Mouse (Mus musculus) forebrain, embryonic 16.5 days (tissue): ENCODE results near the gene Rps27l. TPM values are rescaled to one million over a fixed set of nuclear protein-coding genes. Genes with fewer than 3 reads are reported as not detected.
A peak's percentile ranks its signal among the peaks of the same experiment; 100 is the strongest.

Source experiments
- ATAC-seq: fragments of 200-750 bp; cut with Nextera tagmentation; 2 replicates; pipeline ENCODE4 v1.8.0; 2017; ENCODE audit warnings: mild to moderate bottlenecking, moderate library complexity
- H3K27ac ChIP-seq: fragments of 300-500 bp; sonication (generic); 2 replicates; pipeline ENCODE4 v1.5.1; 2014; ENCODE audit warnings: low read length, control low read depth
- H3K27me3 ChIP-seq: fragments of 300-500 bp; sonication (generic); replicated peaks from 2 replicates; pipeline ENCODE4 v1.6.1; 2014; ENCODE audit warnings: low read length; ENCODE audit not compliant: control insufficient read depth, insufficient read depth
- H3K36me3 ChIP-seq: fragments of 300-500 bp; sonication (generic); 2 replicates; pipeline ENCODE4 v1.6.1; 2014; ENCODE audit not compliant: control insufficient read depth, insufficient read depth
- H3K4me1 ChIP-seq: fragments of 300-500 bp; sonication (generic); replicated peaks from 2 replicates; pipeline ENCODE4 v1.6.1; 2014; ENCODE audit warnings: low read length; ENCODE audit not compliant: control insufficient read depth, insufficient read depth
- H3K4me2 ChIP-seq: fragments of 300-500 bp; sonication (generic); 2 replicates; pipeline ENCODE4 v1.6.1; 2014; ENCODE audit warnings: mild to moderate bottlenecking, low read length, control low read depth
- H3K4me3 ChIP-seq: fragments of 300-500 bp; sonication (generic); replicated peaks from 2 replicates; pipeline ENCODE4 v1.5.1; 2014; ENCODE audit warnings: mild to moderate bottlenecking, low read length, control low read depth
- H3K9ac ChIP-seq: fragments of 300-500 bp; sonication (generic); replicated peaks from 2 replicates; pipeline ENCODE4 v1.6.1; 2014; ENCODE audit warnings: low read depth, low read length, control low read depth
- H3K9me3 ChIP-seq: fragments of 300-500 bp; sonication (generic); 2 replicates; pipeline ENCODE4 v1.6.1; 2016; ENCODE audit warnings: low read length; ENCODE audit not compliant: control insufficient read depth
- WGBS: fragments of 180-500 bp; shearing (Covaris S2); extraction: QIAGEN DNeasy Blood & Tissue Kit; methylation state at CpG from one replicate; pipeline ENCODE4 v1.1.7; 2014; 5-methylcytosine and 5-hydroxymethylcytosine counted together
- polyA plus RNA-seq: library from polyadenylated mRNA; unstranded; fragments of >200 nt; fragmentation: Nextera tagmentation; extraction: Ambion mirVana; gene quantifications from 2 replicates; pipeline ENCODE4 v1.2.1, GENCODE M21; 2015

The Rps27l gene
- polyA plus RNA-seq, 1 experiment from 2014 or later = 253 TPM

DNA sequence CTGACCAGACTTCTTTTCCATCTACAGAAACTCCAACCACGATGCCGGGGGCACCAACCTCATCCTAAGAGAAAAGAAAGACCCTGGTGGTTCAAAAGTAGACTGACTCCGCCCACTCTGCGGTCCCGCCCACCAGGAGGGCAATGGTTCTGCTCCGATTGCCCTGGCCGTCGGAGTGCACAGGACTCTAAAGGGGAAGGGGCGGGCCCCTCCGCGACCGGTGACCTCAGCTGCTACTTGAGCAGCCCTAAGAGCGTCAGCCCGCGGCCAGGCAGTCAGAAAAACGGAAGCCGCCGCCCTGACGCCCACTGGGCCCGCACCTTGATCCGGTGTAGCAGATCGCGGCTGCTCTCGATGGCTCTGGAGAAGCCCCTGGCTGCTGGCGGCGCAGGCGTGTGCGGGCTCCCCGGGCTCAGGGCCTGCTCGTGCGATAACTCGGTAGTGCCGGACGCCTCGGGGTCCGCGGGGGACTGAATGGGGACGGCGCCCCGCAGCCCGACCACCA is 28.9 kb downstream of the Rps27l start:
- Histone ChIP-seq H3K4me2 (peak overlapping the region; percentile 58), H3K27me3 (no peaks in the 10 kb centered on the region), H3K9me3 (no peaks in the 10 kb centered on the region), H3K4me3 (peak overlapping the region; percentile 94), H3K27ac (peak overlapping the region; percentile 84), H3K4me1 (peaks cover 8% of the 10 kb centered on the region), H3K9ac (peak overlapping the region; percentile 85), H3K36me3 (peaks cover under 1% of the 10 kb centered on the region)
- peak; percentile 73 for ATAC-seq
- WGBS = 0% methylated on average over 41 of the region's 41 CpGs

DNA sequence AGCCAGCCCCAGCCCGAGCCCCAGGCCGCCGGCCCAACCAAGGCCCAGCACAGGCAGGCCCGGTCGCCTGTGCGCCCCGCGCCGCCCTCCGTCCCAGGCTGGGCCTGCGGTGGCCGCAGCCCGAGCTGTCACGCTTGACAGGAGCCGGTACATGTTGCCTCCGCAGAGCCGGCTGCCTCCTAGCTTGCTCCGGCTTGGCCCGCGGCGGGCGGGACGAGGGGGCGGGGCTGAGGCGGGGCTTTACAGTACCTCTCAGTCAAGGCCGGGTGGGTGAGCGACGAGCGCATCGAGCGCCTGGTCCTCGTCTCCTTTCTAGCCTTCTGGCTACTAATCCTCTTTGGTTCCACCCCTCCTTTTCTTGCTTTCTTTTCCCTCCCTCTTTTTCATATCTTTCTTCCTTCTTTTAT is 29.4 kb downstream of the Rps27l start, which contains the start of gene Lactb:
TSS of gene Lactb (minus strand) at position 246 of the 407 bp plus-strand sequence.
- peak within 1 kb of the TSS; percentile 85 for H3K9ac ChIP-seq
- peaks cover 8% of the 10 kb centered on the region for H3K4me1 ChIP-seq
- no peaks in the 10 kb centered on the region for H3K9me3 ChIP-seq
- ATAC-seq = peak; percentile 99
- peak within 1 kb of the TSS; percentile 84 for H3K27ac ChIP-seq
- WGBS = under 1% methylated on average over 31 of the region's 32 CpGs
- no peaks in the 10 kb centered on the region for H3K36me3 ChIP-seq
- H3K4me3 ChIP-seq = peak within 1 kb of the TSS; percentile 94
- H3K27me3 ChIP-seq = no peaks in the 10 kb centered on the region
- H3K4me2 ChIP-seq = peak within 1 kb of the TSS; percentile 58

DNA sequence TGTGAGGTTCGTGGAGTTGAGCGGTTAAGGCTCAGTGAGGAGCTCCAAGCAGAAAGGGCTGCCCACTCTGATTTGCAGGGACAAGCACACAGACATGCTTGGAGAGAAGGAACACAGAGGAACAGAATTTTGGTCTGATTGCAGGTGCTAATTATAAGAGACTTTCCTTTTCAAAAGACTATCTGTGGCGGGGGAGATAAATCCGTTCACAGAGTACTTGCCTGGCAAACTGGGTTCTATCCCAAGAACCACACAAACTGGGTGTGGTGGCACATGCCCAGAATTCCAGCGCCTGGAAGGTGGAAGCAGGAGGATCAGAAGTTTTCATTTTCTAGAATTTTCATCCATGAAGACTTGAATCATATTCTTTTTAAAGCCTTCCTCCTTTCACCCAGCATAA is 31.2 kb downstream of the Rps27l start:
- 83% methylated on average over 5 of the region's 5 CpGs for WGBS
- no peaks in the 10 kb centered on the region for H3K27me3 ChIP-seq
- peaks cover 8% of the 10 kb centered on the region for H3K4me1 ChIP-seq
- H3K4me2 ChIP-seq = no peak overlapping the region
- no peak overlapping the region for H3K9ac ChIP-seq
- H3K4me3 ChIP-seq = no peak overlapping the region
- no peak for ATAC-seq
- H3K27ac ChIP-seq = no peak overlapping the region
- no peaks in the 10 kb centered on the region for H3K36me3 ChIP-seq
- no peaks in the 10 kb centered on the region for H3K9me3 ChIP-seq

DNA sequence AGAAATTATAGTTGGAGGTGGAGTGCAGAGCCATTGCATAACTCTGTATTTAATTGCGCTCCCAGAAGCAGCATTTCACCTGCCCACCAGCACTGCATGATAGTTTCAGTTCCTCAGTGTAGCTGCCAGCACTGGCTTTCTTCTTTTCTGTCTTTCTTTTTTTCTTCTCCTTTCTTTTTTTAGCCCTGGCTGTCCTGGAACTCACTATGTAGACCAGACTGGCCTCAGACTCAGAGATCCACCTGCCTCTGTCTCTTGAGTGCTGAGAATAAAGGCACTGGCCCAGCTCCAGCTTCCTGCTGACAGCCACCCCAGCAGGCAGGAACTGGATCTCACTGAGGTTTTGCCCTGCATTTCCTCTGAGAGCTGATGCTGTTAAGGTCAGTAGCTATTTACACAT is 32.1 kb downstream of the Rps27l start:
- no peak overlapping the region for H3K27ac ChIP-seq
- H3K4me1 ChIP-seq = peaks cover 8% of the 10 kb centered on the region
- no peaks in the 10 kb centered on the region for H3K27me3 ChIP-seq
- H3K4me3 ChIP-seq = no peak overlapping the region
- no peaks in the 10 kb centered on the region for H3K9me3 ChIP-seq
- H3K4me2 ChIP-seq = no peak overlapping the region
- ATAC-seq = no peak
- 87% methylated on average over 1 of the region's 1 CpGs for WGBS
- H3K9ac ChIP-seq = no peak overlapping the region
- H3K36me3 ChIP-seq = no peaks in the 10 kb centered on the region

GRCm38 (mm10) chr9:66978468-66978867 is 32.6 kb downstream of the Rps27l start:
- H3K27me3 ChIP-seq = no peaks in the 10 kb centered on the region
- no peaks in the 10 kb centered on the region for H3K36me3 ChIP-seq
- 76% methylated on average over 1 of the region's 1 CpGs for WGBS
- no peak overlapping the region for H3K27ac ChIP-seq
- H3K4me2 ChIP-seq = no peak overlapping the region
- H3K4me3 ChIP-seq = no peak overlapping the region
- no peaks in the 10 kb centered on the region for H3K9me3 ChIP-seq
- H3K9ac ChIP-seq = no peak overlapping the region
- no peak for ATAC-seq
- H3K4me1 ChIP-seq = peaks cover 8% of the 10 kb centered on the region

- Histone ChIP-seq H3K4me1 (peaks cover 5% of the 10 kb centered on the region), H3K4me2 (no peak overlapping the region), H3K9me3 (no peaks in the 10 kb centered on the region), H3K4me3 (no peak overlapping the region), H3K9ac (no peak overlapping the region), H3K27ac (no peak overlapping the region), H3K27me3 (no peaks in the 10 kb centered on the region), H3K36me3 (no peaks in the 10 kb centered on the region)
- ATAC-seq = no peak
- 9% methylated on average over 5 of the region's 5 CpGs for WGBS
Observed at GRCm38 (mm10) chr9:66980458-66980857, 34.6 kb downstream of the Rps27l start.

- no peak overlapping the region for H3K4me3 ChIP-seq
- no peak for ATAC-seq
- H3K9me3 ChIP-seq = no peaks in the 10 kb centered on the region
- no peak overlapping the region for H3K9ac ChIP-seq
- WGBS = 78% methylated on average over 7 of the region's 7 CpGs
- H3K4me1 ChIP-seq = no peaks in the 10 kb centered on the region
- no peak overlapping the region for H3K4me2 ChIP-seq
- H3K27ac ChIP-seq = no peak overlapping the region
- H3K27me3 ChIP-seq = no peaks in the 10 kb centered on the region
- no peaks in the 10 kb centered on the region for H3K36me3 ChIP-seq
Observed at GRCm38 (mm10) chr9:66982085-66982484, 36.2 kb downstream of the Rps27l start.

GRCm38 (mm10) chr9:66985377-66985776 is 39.5 kb downstream of the Rps27l start:
- Histone ChIP-seq H3K36me3 (no peaks in the 10 kb centered on the region), H3K27me3 (0 out of 2 replicates have a peak, but pooled peaks cover 2% of the 10 kb centered on the region), H3K4me1 (no peaks in the 10 kb centered on the region), H3K4me3 (no peak overlapping the region), H3K9ac (no peak overlapping the region), H3K27ac (no peak overlapping the region), H3K9me3 (no peaks in the 10 kb centered on the region), H3K4me2 (no peak overlapping the region)
- 76% methylated on average over 7 of the region's 7 CpGs for WGBS
- no peak for ATAC-seq

DNA sequence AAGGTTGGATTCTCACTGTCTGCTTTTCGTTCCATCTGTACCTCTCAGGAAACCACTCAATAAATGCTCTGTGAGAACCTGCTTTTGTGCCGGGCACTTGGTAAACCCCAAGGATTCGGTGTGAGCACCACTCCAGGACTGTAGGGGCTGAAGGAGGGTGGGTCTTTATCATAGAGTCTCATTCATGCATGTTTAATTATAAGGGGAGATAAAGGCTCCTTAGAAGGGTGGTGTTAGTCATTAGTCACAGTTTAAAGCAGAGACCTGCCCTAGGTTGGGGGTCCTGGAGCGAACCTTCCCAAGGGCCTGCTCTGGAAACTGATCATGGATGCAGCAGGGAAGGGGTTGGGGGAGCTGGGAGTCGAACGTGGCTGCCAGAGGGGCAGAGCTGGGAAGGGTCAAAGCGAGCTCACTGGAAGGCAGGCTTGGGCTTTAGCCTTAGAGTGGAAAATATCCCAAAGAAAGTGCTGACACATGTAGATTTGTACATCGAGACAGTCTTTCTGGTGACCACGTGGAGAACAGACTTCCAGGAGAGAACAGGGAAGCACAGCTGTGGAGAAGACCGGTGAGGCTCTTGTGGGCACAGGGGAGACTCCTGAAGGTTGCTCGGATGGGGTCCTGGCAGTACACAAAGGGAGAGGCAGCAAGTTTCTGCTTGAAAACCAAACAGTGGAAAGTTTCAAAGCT is 42.5 kb downstream of the Rps27l start:
- 54% methylated on average over 11 of the region's 11 CpGs for WGBS
- Histone ChIP-seq H3K36me3 (no peaks in the 10 kb centered on the region), H3K9ac (no peak overlapping the region), H3K27me3 (0 out of 2 replicates have a peak, but pooled peaks cover 2% of the 10 kb centered on the region), H3K4me3 (no peak overlapping the region), H3K9me3 (no peaks in the 10 kb centered on the region), H3K4me1 (no peaks in the 10 kb centered on the region), H3K27ac (no peak overlapping the region), H3K4me2 (no peak overlapping the region)
- ATAC-seq = no peak
